Mouse (Mus musculus): ENCODE measurements around the gene Serpina5. TPM values are rescaled to one million over a fixed set of nuclear protein-coding genes. Genes with fewer than 3 reads are reported as not detected.

Serpina5 gene
- 0.07 TPM in 1 of 2 replicates, not detected in the other for polyA plus RNA-seq (2015; fragmentation: Nextera tagmentation; extraction: Ambion mirVana)

DNA sequence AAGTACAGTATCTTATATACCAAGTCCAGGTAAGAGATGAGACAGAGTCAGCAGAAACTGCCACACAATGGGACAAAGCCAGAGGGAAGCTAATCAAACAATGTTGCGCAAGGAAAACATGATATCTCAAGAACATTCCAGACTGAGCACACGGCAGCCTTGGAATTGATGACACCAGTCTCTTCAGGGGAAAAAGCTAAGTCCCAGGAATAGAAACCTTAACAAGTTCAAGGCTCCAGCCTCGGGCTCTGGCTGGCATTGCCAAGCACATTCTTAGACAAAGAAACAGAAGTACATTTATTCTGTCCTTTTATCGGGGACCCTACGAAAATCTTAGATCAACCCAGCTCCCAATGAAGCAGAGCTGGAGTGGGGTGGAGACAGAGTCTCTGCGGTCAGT is at the start of gene Serpina5:
Gene Serpina5, plus strand, starts transcription at position 346 of the 400 bp plus-strand sequence.
- Histone ChIP-seq H3K27me3 (ENCODE audit: insufficient read depth, low read length) (no peaks in the 10 kb centered on the region), H3K9me3 (ENCODE audit: low read length) (no peaks in the 10 kb centered on the region), H3K36me3 (ENCODE audit: insufficient read depth, low read length) (no peaks in the 10 kb centered on the region), H3K27ac (ENCODE audit: low read length) (no peak within 1 kb of the TSS), H3K4me2 (replicated peaks; ENCODE audit: low read depth, low read length) (no peak within 1 kb of the TSS), H3K9ac (replicated peaks; ENCODE audit: low read length) (no peak within 1 kb of the TSS), H3K4me3 (ENCODE audit: low read length) (no peak within 1 kb of the TSS), H3K4me1 (ENCODE audit: insufficient read depth, low read length) (no peaks in the 10 kb centered on the region)
- no peak for ATAC-seq (ENCODE audit: low FRiP score, low TSS enrichment)
- WGBS: 87% methylated on average over 6 of the region's 6 CpGs

DNA sequence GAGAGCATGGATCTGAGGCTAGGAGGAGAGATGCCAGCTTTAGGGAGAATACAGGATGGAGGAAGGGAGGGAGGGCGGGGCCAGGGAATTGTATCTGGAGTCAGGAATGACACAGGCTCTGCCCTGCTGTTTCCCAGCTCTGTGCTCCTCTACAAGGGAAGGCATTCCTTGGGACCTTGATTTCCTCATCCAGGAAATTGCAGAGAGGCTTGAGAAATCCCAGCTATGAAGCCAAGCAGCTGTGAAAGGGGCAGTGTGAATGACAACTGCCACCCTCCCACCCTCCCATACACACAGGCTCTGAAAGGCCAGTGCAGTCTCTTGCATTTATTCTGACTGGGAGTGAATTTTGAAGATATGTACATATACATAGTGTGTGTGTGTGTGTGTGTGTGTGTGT is 46.9 kb upstream of the Serpina5 start:
- Histone ChIP-seq H3K36me3 (ENCODE audit: insufficient read depth, low read length) (no peaks in the 10 kb centered on the region), H3K27me3 (ENCODE audit: insufficient read depth, low read length) (no peaks in the 10 kb centered on the region), H3K9ac (replicated peaks; ENCODE audit: low read length) (no peak overlapping the region), H3K4me2 (replicated peaks; ENCODE audit: low read depth, low read length) (no peak overlapping the region), H3K4me3 (ENCODE audit: low read length) (no peak overlapping the region), H3K4me1 (ENCODE audit: insufficient read depth, low read length) (no peaks in the 10 kb centered on the region), H3K9me3 (ENCODE audit: low read length) (no peaks in the 10 kb centered on the region), H3K27ac (ENCODE audit: low read length) (no peak overlapping the region)
- 64% methylated on average over 1 of the region's 1 CpGs for WGBS
- ATAC-seq (ENCODE audit: low FRiP score, low TSS enrichment): no peak

DNA sequence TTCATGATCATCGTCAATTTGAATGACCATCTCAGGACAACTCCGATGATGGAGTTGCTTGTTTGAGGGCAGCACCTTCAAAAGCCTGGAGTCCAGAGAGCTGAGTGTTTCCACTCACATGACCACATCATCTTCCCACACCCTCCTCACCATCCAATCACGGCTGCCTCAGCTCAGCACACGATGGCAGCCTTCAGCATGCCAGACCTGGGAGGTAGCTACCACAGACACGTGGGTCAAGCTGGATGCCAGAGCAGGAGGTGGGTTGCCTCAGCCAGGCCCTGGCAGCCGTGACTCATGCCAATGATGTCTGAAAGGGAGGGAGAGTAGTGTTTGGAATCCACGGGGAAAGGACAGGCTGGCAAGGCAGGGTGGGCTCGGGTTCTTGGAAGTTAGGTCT is 45.2 kb upstream of the Serpina5 start:
- no peak for ATAC-seq (ENCODE audit: low FRiP score, low TSS enrichment)
- no peak overlapping the region for H3K9ac ChIP-seq (replicated peaks; ENCODE audit: low read length)
- no peak overlapping the region for H3K27ac ChIP-seq (ENCODE audit: low read length)
- no peaks in the 10 kb centered on the region for H3K9me3 ChIP-seq (ENCODE audit: low read length)
- WGBS: 83% methylated on average over 8 of the region's 8 CpGs
- no peak overlapping the region for H3K4me2 ChIP-seq (replicated peaks; ENCODE audit: low read depth, low read length)
- no peaks in the 10 kb centered on the region for H3K36me3 ChIP-seq (ENCODE audit: insufficient read depth, low read length)
- no peaks in the 10 kb centered on the region for H3K4me1 ChIP-seq (ENCODE audit: insufficient read depth, low read length)
- no peaks in the 10 kb centered on the region for H3K27me3 ChIP-seq (ENCODE audit: insufficient read depth, low read length)
- H3K4me3 ChIP-seq (ENCODE audit: low read length): no peak overlapping the region

GRCm38 (mm10) chr12:104057050-104057449 is 43.9 kb upstream of the Serpina5 start:
- H3K4me2 ChIP-seq (replicated peaks; ENCODE audit: low read depth, low read length): no peak overlapping the region
- no peaks in the 10 kb centered on the region for H3K9me3 ChIP-seq (ENCODE audit: low read length)
- no peaks in the 10 kb centered on the region for H3K27me3 ChIP-seq (ENCODE audit: insufficient read depth, low read length)
- no peaks in the 10 kb centered on the region for H3K36me3 ChIP-seq (ENCODE audit: insufficient read depth, low read length)
- H3K4me1 ChIP-seq (ENCODE audit: insufficient read depth, low read length): no peaks in the 10 kb centered on the region
- H3K9ac ChIP-seq (replicated peaks; ENCODE audit: low read length): no peak overlapping the region
- ATAC-seq (ENCODE audit: low FRiP score, low TSS enrichment): no peak
- H3K4me3 ChIP-seq (ENCODE audit: low read length): no peak overlapping the region
- no peak overlapping the region for H3K27ac ChIP-seq (ENCODE audit: low read length)
- 16% methylated on average over 4 of the region's 4 CpGs for WGBS

DNA sequence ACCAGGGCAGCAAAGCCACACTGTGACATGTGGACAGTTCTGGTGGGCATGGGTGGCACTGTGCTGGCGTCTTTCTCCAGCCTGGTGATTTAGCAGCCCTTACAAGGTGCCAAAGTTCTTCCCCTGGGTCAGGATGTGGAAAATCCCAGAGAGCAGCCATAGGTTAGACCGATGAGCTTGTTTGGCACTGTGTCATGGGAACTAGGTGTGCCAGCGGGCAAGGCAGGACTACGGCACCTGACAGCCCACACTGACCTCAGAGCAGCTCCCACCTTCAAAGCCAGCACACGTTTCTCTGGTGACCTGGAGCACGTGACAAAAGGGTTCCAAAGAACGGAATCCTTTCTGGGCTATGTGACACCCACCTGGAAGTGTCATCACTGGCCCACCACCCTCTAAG is 43.4 kb upstream of the Serpina5 start:
- H3K27ac ChIP-seq (ENCODE audit: low read length): no peak overlapping the region
- H3K4me1 ChIP-seq (ENCODE audit: insufficient read depth, low read length): no peaks in the 10 kb centered on the region
- no peaks in the 10 kb centered on the region for H3K27me3 ChIP-seq (ENCODE audit: insufficient read depth, low read length)
- no peak for ATAC-seq (ENCODE audit: low FRiP score, low TSS enrichment)
- H3K4me3 ChIP-seq (ENCODE audit: low read length): no peak overlapping the region
- no peak overlapping the region for H3K4me2 ChIP-seq (replicated peaks; ENCODE audit: low read depth, low read length)
- H3K36me3 ChIP-seq (ENCODE audit: insufficient read depth, low read length): no peaks in the 10 kb centered on the region
- no peaks in the 10 kb centered on the region for H3K9me3 ChIP-seq (ENCODE audit: low read length)
- WGBS: 75% methylated on average over 7 of the region's 7 CpGs
- no peak overlapping the region for H3K9ac ChIP-seq (replicated peaks; ENCODE audit: low read length)

- Histone ChIP-seq H3K27ac (ENCODE audit: low read length) (no peak overlapping the region), H3K27me3 (ENCODE audit: insufficient read depth, low read length) (no peaks in the 10 kb centered on the region), H3K9ac (replicated peaks; ENCODE audit: low read length) (no peak overlapping the region), H3K4me2 (replicated peaks; ENCODE audit: low read depth, low read length) (no peak overlapping the region), H3K4me3 (ENCODE audit: low read length) (no peak overlapping the region), H3K36me3 (ENCODE audit: insufficient read depth, low read length) (no peaks in the 10 kb centered on the region), H3K4me1 (ENCODE audit: insufficient read depth, low read length) (no peaks in the 10 kb centered on the region), H3K9me3 (ENCODE audit: low read length) (no peaks in the 10 kb centered on the region)
- ATAC-seq (ENCODE audit: low FRiP score, low TSS enrichment): no peak
- 84% methylated on average over 6 of the region's 6 CpGs for WGBS
These were observed 40.8 kb upstream of the Serpina5 start for GRCm38 (mm10) chr12:104060126-104060525.

- Histone ChIP-seq H3K4me3 (ENCODE audit: low read length) (no peak overlapping the region), H3K9ac (replicated peaks; ENCODE audit: low read length) (no peak overlapping the region), H3K9me3 (ENCODE audit: low read length) (no peaks in the 10 kb centered on the region), H3K4me2 (replicated peaks; ENCODE audit: low read depth, low read length) (no peak overlapping the region), H3K4me1 (ENCODE audit: insufficient read depth, low read length) (no peaks in the 10 kb centered on the region), H3K27me3 (ENCODE audit: insufficient read depth, low read length) (no peaks in the 10 kb centered on the region), H3K36me3 (ENCODE audit: insufficient read depth, low read length) (no peaks in the 10 kb centered on the region), H3K27ac (ENCODE audit: low read length) (no peak overlapping the region)
- ATAC-seq (ENCODE audit: low FRiP score, low TSS enrichment): no peak
- WGBS: 61% methylated on average over 2 of the region's 2 CpGs
These were observed 39.1 kb upstream of the Serpina5 start for GRCm38 (mm10) chr12:104061862-104062261.

- Histone ChIP-seq H3K4me2 (replicated peaks; ENCODE audit: low read depth, low read length) (no peak overlapping the region), H3K27me3 (ENCODE audit: insufficient read depth, low read length) (no peaks in the 10 kb centered on the region), H3K4me1 (ENCODE audit: insufficient read depth, low read length) (no peaks in the 10 kb centered on the region), H3K9me3 (ENCODE audit: low read length) (no peaks in the 10 kb centered on the region), H3K4me3 (ENCODE audit: low read length) (no peak overlapping the region), H3K36me3 (ENCODE audit: insufficient read depth, low read length) (no peaks in the 10 kb centered on the region), H3K9ac (replicated peaks; ENCODE audit: low read length) (no peak overlapping the region), H3K27ac (ENCODE audit: low read length) (no peak overlapping the region)
- ATAC-seq (ENCODE audit: low FRiP score, low TSS enrichment): no peak
- 60% methylated on average over 4 of the region's 4 CpGs for WGBS
These were observed 36.4 kb upstream of the Serpina5 start for GRCm38 (mm10) chr12:104064532-104064931.

- Histone ChIP-seq H3K4me3 (ENCODE audit: low read length) (no peak overlapping the region), H3K36me3 (ENCODE audit: insufficient read depth, low read length) (no peaks in the 10 kb centered on the region), H3K27ac (ENCODE audit: low read length) (no peak overlapping the region), H3K9me3 (ENCODE audit: low read length) (no peaks in the 10 kb centered on the region), H3K9ac (replicated peaks; ENCODE audit: low read length) (no peak overlapping the region), H3K4me1 (ENCODE audit: insufficient read depth, low read length) (no peaks in the 10 kb centered on the region), H3K27me3 (ENCODE audit: insufficient read depth, low read length) (no peaks in the 10 kb centered on the region), H3K4me2 (replicated peaks; ENCODE audit: low read depth, low read length) (no peak overlapping the region)
- ATAC-seq (ENCODE audit: low FRiP score, low TSS enrichment): no peak
- WGBS: 84% methylated on average over 4 of the region's 4 CpGs
These were observed 35.9 kb upstream of the Serpina5 start for GRCm38 (mm10) chr12:104064996-104065395.

- no peaks in the 10 kb centered on the region for H3K9me3 ChIP-seq (ENCODE audit: low read length)
- no peak overlapping the region for H3K4me3 ChIP-seq (ENCODE audit: low read length)
- ATAC-seq (ENCODE audit: low FRiP score, low TSS enrichment): no peak; the same call in 1 of the 2 replicates
- H3K27ac ChIP-seq (ENCODE audit: low read length): no peak overlapping the region
- WGBS: 30% methylated on average over 8 of the region's 8 CpGs
- H3K4me2 ChIP-seq (replicated peaks; ENCODE audit: low read depth, low read length): no peak overlapping the region
- H3K4me1 ChIP-seq (ENCODE audit: insufficient read depth, low read length): no peaks in the 10 kb centered on the region
- no peak overlapping the region for H3K9ac ChIP-seq (replicated peaks; ENCODE audit: low read length)
- H3K36me3 ChIP-seq (ENCODE audit: insufficient read depth, low read length): no peaks in the 10 kb centered on the region
- H3K27me3 ChIP-seq (ENCODE audit: insufficient read depth, low read length): no peaks in the 10 kb centered on the region
These were observed 34.7 kb upstream of the Serpina5 start for GRCm38 (mm10) chr12:104066241-104066640.

Data from kidney, embryonic 16.5 days (tissue).